Mouse (Mus musculus): ENCODE measurements around the gene Ecd. TPM values are rescaled to one million over a fixed set of nuclear protein-coding genes. Genes with fewer than 3 reads are reported as not detected.

Gene Ecd
- total and polyA plus RNA-seq, 2 experiments from 2014 or later = 36.3 to 42.6 TPM

- no peak for TF ChIP-seq CTCF (IDR thresholded peaks at IDR 0.05)
- 89% methylated on average over 1 of the region's 1 CpGs for WGBS
- Histone ChIP-seq H3K27me3 (ENCODE audit: insufficient read depth, low read length) (no peaks in the 10 kb centered on the region), H3K9me3 (ENCODE audit: low read length) (no peaks in the 10 kb centered on the region), H3K4me2 (ENCODE audit: low read depth, low read length, poor library complexity, severe bottlenecking) (no peak overlapping the region), H3K36me3 (ENCODE audit: insufficient read depth, low read length) (peaks cover 35% of the 10 kb centered on the region), H3K4me1 (ENCODE audit: insufficient read depth, low read length) (no peaks in the 10 kb centered on the region), H3K4me3 (ENCODE audit: low read depth, low read length) (no peak overlapping the region), H3K9ac (replicated peaks; ENCODE audit: low read length, poor library complexity, severe bottlenecking) (no peak overlapping the region), H3K27ac (ENCODE audit: low read depth, low read length) (no peak overlapping the region)
- DNase-seq (ENCODE audit: low spot score) (no peak), ATAC-seq (ENCODE audit: low FRiP score) (no peak)
Observed at GRCm38 (mm10) chr14:20371854-20372253, 23.9 kb upstream of the Ecd start.

- WGBS = 85% methylated on average over 7 of the region's 7 CpGs
- no peak overlapping the region for H3K4me3 ChIP-seq (ENCODE audit: low read depth, low read length)
- no peak for ATAC-seq (ENCODE audit: low FRiP score)
Observed at GRCm38 (mm10) chr14:20370798-20371197, 22.9 kb upstream of the Ecd start.

GRCm38 (mm10) chr14:20368271-20368670 lies 20.4 kb upstream of the Ecd start:
- Histone ChIP-seq H3K4me2 (ENCODE audit: low read depth, low read length, poor library complexity, severe bottlenecking) (no peak overlapping the region), H3K36me3 (ENCODE audit: insufficient read depth, low read length) (peaks cover 34% of the 10 kb centered on the region), H3K27me3 (ENCODE audit: insufficient read depth, low read length) (no peaks in the 10 kb centered on the region), H3K4me3 (ENCODE audit: low read depth, low read length) (no peak overlapping the region), H3K27ac (ENCODE audit: low read depth, low read length) (no peak overlapping the region), H3K9ac (replicated peaks; ENCODE audit: low read length, poor library complexity, severe bottlenecking) (no peak overlapping the region), H3K4me1 (ENCODE audit: insufficient read depth, low read length) (no peaks in the 10 kb centered on the region), H3K9me3 (ENCODE audit: low read length) (no peaks in the 10 kb centered on the region)
- DNase-seq (ENCODE audit: low spot score) = no peak
- no peak for ATAC-seq (ENCODE audit: low FRiP score)
- peak; percentile 26 for TF ChIP-seq CTCF (IDR thresholded peaks at IDR 0.05)
- WGBS = 95% methylated on average over 3 of the region's 3 CpGs

More at GRCm38 (mm10) chr14:20370798-20371197, 22.9 kb upstream of the Ecd start:
- DNase-seq (ENCODE audit: low spot score) = no peak
- Histone ChIP-seq H3K27ac (ENCODE audit: low read depth, low read length) (no peak overlapping the region), H3K4me2 (ENCODE audit: low read depth, low read length, poor library complexity, severe bottlenecking) (no peak overlapping the region), H3K4me1 (ENCODE audit: insufficient read depth, low read length) (no peaks in the 10 kb centered on the region), H3K36me3 (ENCODE audit: insufficient read depth, low read length) (peaks cover 31% of the 10 kb centered on the region), H3K9me3 (ENCODE audit: low read length) (no peaks in the 10 kb centered on the region), H3K27me3 (ENCODE audit: insufficient read depth, low read length) (no peaks in the 10 kb centered on the region), H3K9ac (replicated peaks; ENCODE audit: low read length, poor library complexity, severe bottlenecking) (no peak overlapping the region)
- no peak for TF ChIP-seq CTCF (IDR thresholded peaks at IDR 0.05)

- Histone ChIP-seq H3K4me1 (ENCODE audit: insufficient read depth, low read length) (no peaks in the 10 kb centered on the region), H3K9ac (replicated peaks; ENCODE audit: low read length, poor library complexity, severe bottlenecking) (no peak overlapping the region), H3K4me3 (ENCODE audit: low read depth, low read length) (no peak overlapping the region), H3K4me2 (ENCODE audit: low read depth, low read length, poor library complexity, severe bottlenecking) (no peak overlapping the region), H3K27ac (ENCODE audit: low read depth, low read length) (no peak overlapping the region), H3K27me3 (ENCODE audit: insufficient read depth, low read length) (no peaks in the 10 kb centered on the region), H3K36me3 (ENCODE audit: insufficient read depth, low read length) (peaks cover 52% of the 10 kb centered on the region), H3K9me3 (ENCODE audit: low read length) (no peaks in the 10 kb centered on the region)
- ATAC-seq (ENCODE audit: low FRiP score) (no peak), DNase-seq (ENCODE audit: low spot score) (no peak)
- no peak for TF ChIP-seq CTCF (IDR thresholded peaks at IDR 0.05)
- 92% methylated on average over 4 of the region's 4 CpGs for WGBS
Observed at GRCm38 (mm10) chr14:20363230-20363629, 15.3 kb upstream of the Ecd start.

- Histone ChIP-seq H3K4me2 (ENCODE audit: low read depth, low read length, poor library complexity, severe bottlenecking) (peak overlapping the region; percentile 55), H3K27me3 (ENCODE audit: insufficient read depth, low read length) (no peaks in the 10 kb centered on the region), H3K9ac (replicated peaks; ENCODE audit: low read length, poor library complexity, severe bottlenecking) (peak overlapping the region; percentile 96), H3K4me3 (ENCODE audit: low read depth, low read length) (peak overlapping the region; percentile 85), H3K4me1 (ENCODE audit: insufficient read depth, low read length) (0 out of 2 replicates have a peak, but pooled peaks cover 3% of the 10 kb centered on the region), H3K36me3 (ENCODE audit: insufficient read depth, low read length) (peaks cover 2% of the 10 kb centered on the region), H3K9me3 (ENCODE audit: low read length) (no peaks in the 10 kb centered on the region), H3K27ac (ENCODE audit: low read depth, low read length) (peak overlapping the region; percentile 91)
- 4% methylated on average over 15 of the region's 15 CpGs for WGBS
- peak; percentile 69 for ATAC-seq (ENCODE audit: low FRiP score)
- DNase-seq (ENCODE audit: low spot score) = peak; percentile 10
- no peak for TF ChIP-seq CTCF (IDR thresholded peaks at IDR 0.05)
Observed at GRCm38 (mm10) chr14:20347441-20347990, 405 bp downstream of the Ecd start.

- WGBS = 92% methylated on average over 9 of the region's 9 CpGs
- TF ChIP-seq CTCF (IDR thresholded peaks at IDR 0.05) = no peak
- no peak overlapping the region for H3K4me3 ChIP-seq (ENCODE audit: low read depth, low read length)
- no peak overlapping the region for H3K9ac ChIP-seq (replicated peaks; ENCODE audit: low read length, poor library complexity, severe bottlenecking)
- 0 out of 2 replicates have a peak, but pooled peaks cover 3% of the 10 kb centered on the region for H3K4me1 ChIP-seq (ENCODE audit: insufficient read depth, low read length)
- ATAC-seq (ENCODE audit: low FRiP score) (no peak), DNase-seq (ENCODE audit: low spot score) (no peak)
- H3K27ac ChIP-seq (ENCODE audit: low read depth, low read length) = no peak overlapping the region
- no peak overlapping the region for H3K4me2 ChIP-seq (ENCODE audit: low read depth, low read length, poor library complexity, severe bottlenecking)
- H3K27me3 ChIP-seq (ENCODE audit: insufficient read depth, low read length) = no peaks in the 10 kb centered on the region
- no peaks in the 10 kb centered on the region for H3K9me3 ChIP-seq (ENCODE audit: low read length)
- H3K36me3 ChIP-seq (ENCODE audit: insufficient read depth, low read length) = no peaks in the 10 kb centered on the region; the same call in 1 of the 2 replicates
Observed at GRCm38 (mm10) chr14:20345885-20346284, 2.0 kb downstream of the Ecd start.
